Mouse (Mus musculus) thymus, adult 2 months (tissue): Measurements from ENCODE around the gene Cad. TPM values are rescaled to one million over a fixed set of nuclear protein-coding genes. Genes with fewer than 3 reads are reported as not detected.
"Not testable (repeated sequence)": the region's sequence is repeated elsewhere in the genome, so short reads cannot be mapped to it uniquely, and the experiment has no call there.

Source experiments
- DNase-seq: peaks from one replicate; pipeline ENCODE4 v3.0.0; 2021
- H3K27ac ChIP-seq: fragments of 200-500 bp; 2 replicates; pipeline ENCODE4 v1.5.1; 2012; ENCODE audit warnings: low read length, control low read depth; ENCODE audit not compliant: control insufficient read depth, insufficient read depth
- H3K27me3 ChIP-seq: fragments of 200-500 bp; 2 replicates; pipeline ENCODE4 v1.6.1; 2012; ENCODE audit warnings: mild to moderate bottlenecking, low read length, moderate library complexity, mixed read lengths; ENCODE audit not compliant: control insufficient read depth, insufficient read depth
- H3K36me3 ChIP-seq: fragments of 200-500 bp; 2 replicates; pipeline ENCODE4 v1.6.1; 2012; ENCODE audit warnings: mild to moderate bottlenecking, low read length, moderate library complexity; ENCODE audit not compliant: control insufficient read depth, insufficient read depth
- H3K4me1 ChIP-seq: fragments of 200-500 bp; replicated peaks from 2 replicates; pipeline ENCODE4 v1.6.1; 2012; ENCODE audit warnings: low read length; ENCODE audit not compliant: control insufficient read depth, insufficient read depth
- H3K4me3 ChIP-seq: fragments of 200-500 bp; 2 replicates; pipeline ENCODE4 v1.5.1; 2012; ENCODE audit warnings: mild to moderate bottlenecking, low read length, control low read depth, moderate library complexity; ENCODE audit not compliant: control insufficient read depth, insufficient read depth
- CTCF ChIP-seq: fragments of 200-500 bp; IDR thresholded peaks from 2 replicates; pipeline ENCODE4 v1.5.1; 2012; ENCODE audit warnings: mild to moderate bottlenecking, control low read depth, low read length, moderate library complexity, borderline replicate concordance; ENCODE audit not compliant: control insufficient read depth, poor library complexity, insufficient read depth; ENCODE audit errors: extremely low read depth
- POLR2A ChIP-seq: fragments of 200-500 bp; IDR thresholded peaks from 2 replicates; pipeline ENCODE4 v1.6.1; 2012; ENCODE audit warnings: mild to moderate bottlenecking, low read length, control low read depth, moderate library complexity; ENCODE audit not compliant: control insufficient read depth, poor library complexity, insufficient read depth; ENCODE audit errors: extremely low read depth
- WGBS: fragments of 180-500 bp; shearing (Covaris S2); methylation state at CpG from one replicate; pipeline ENCODE4 v1.1.7; 2018; 5-methylcytosine and 5-hydroxymethylcytosine counted together
- polyA plus RNA-seq: library from polyadenylated mRNA; depleted of rRNA; stranded (reverse); fragments of >200 nt; gene quantifications from 2 replicates; pipeline ENCODE4 v1.2.3, GENCODE M21; 2012

Gene Cad
- polyA plus RNA-seq, 1 experiment: 59.8 TPM

DNA sequence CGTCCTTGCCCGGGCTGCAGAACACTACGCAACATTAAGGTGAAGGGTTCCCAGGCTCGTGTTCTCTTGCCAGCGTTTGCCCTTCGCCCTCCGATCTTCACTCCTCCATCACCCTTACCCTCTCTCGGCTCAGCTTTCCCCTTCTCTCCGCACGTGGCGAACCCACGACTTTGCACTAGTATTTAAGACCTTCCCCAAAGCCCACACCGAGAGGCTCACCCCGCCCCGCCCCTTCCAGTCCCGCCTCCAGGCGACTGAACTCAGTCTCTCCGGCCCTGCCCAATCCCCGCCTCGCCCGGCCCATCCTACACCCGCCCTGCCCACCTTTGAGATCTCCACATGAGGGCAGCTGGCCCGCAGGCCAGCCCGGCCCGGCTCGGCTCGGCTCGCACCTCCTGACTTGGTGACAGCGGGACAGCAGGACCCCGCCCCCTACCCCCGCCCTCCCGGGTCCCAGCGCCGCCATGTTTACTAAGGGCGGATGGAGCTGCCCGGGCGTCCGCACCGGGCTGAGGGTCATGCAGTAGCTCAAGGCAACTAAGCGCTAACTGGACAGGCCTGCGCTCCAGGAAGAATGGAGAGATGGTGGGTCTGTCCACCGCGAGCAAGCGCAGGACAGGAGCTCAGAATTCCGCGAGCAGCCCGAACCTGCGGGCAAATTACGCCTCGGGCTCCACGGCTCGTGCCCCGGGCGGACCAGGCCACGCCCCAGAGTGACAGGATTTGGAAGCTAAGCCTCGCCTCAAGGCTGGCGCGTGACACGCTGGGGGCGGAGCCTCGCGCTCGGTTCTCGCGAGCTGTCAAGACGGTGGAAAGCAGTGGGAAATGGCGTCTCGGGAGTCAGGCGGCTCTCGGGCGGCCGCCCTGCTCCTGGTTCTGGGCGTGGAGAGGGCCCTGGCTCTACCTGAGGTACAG, 6.5 kb upstream of the Cad start, which contains the start of gene Atraid:
Gene Atraid (plus strand): TSS at position 465 of the 915 bp plus-strand sequence.
- DNase-seq: peak; percentile 98
- under 1% methylated on average over 73 of the region's 73 CpGs for WGBS
- no peaks in the 10 kb centered on the region for H3K36me3 ChIP-seq
- peak within 1 kb of the TSS; percentile 63 for H3K4me3 ChIP-seq
- no peaks in the 10 kb centered on the region for H3K27me3 ChIP-seq
- peak within 1 kb of the TSS; percentile 53 for H3K27ac ChIP-seq
- TF ChIP-seq CTCF: peak; percentile 28; the same call in 1 of the 2 replicates
- TF ChIP-seq POLR2A: peak; percentile 95
- H3K4me1 ChIP-seq: peaks cover 4% of the 10 kb centered on the region

DNA sequence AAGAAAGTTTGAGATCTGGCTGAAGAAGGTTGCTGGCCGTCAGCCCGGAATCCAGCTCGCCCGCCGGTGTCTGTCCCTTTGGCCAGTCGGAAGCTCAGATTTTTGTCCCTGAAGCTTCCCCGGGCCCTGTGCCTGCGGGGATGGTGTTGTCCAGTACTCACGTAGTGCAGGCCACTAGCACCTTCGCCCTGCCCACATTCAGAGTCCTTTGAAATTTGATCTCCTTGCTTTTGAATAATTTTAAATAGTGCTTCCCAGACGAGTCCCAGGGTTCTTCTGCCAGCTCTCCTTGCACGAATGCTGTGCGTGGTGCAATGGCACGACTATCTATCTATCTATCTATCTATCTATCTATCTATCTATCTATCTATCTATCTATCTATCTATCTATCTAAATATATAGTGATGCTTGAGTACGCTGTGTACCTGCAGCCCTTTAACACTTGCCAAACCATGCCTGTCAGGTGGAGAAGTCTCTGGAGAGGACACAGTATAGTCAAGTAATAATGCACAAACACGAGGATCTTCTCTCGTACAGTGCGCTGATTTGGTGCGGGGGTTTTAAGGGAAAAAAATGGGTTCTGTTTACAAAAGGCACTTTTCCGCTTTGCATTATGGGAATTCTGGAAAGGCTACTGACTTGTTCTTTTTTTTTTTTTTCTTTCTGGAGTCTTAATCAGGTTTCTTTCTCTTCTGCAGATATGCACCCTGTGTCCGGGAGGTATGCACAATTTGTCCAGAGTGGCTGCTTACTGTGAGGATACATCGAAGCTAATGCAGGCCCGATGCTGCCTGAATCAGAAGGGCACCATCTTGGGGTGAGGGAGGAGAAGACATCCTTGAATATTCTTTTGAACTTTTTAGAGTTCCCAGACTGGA, 5.6 kb upstream of the Cad start, which contains the start of gene Slc5a6:
Gene Slc5a6 (minus strand): TSS at position 162 of the 879 bp plus-strand sequence.
- peak; percentile 60 for DNase-seq
- H3K36me3 ChIP-seq: no peaks in the 10 kb centered on the region
- H3K27ac ChIP-seq: peak within 1 kb of the TSS; percentile 53
- TF ChIP-seq POLR2A (no peak), CTCF (no peak)
- peak within 1 kb of the TSS; percentile 63 for H3K4me3 ChIP-seq
- H3K4me1 ChIP-seq: peaks cover 4% of the 10 kb centered on the region
- H3K27me3 ChIP-seq: no peaks in the 10 kb centered on the region
- 2% methylated on average over 23 of the region's 23 CpGs for WGBS

DNA sequence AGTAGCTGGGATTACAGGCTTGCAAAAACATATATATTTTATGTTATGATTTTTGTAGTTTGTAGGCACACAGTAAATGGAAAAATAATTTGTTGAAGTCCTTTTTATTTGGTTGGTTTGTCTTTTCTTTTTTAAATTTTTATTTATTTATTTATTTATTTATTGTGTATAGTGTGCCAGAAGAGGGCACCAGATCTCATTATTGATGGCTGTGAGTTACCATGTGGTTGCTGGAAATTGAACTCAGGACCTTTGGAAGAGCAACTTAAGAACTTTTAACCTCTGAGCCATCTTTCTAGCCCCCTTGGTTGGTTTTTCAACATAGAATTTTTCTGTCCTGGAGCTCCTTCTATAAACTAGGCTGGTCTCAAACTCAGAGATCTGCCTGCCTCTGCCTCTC, 4.2 kb upstream of the Cad start:
- TF ChIP-seq POLR2A (no peak), CTCF (no peak)
- no peak for DNase-seq
- H3K27ac ChIP-seq: no peak overlapping the region
- H3K4me1 ChIP-seq: peaks cover 13% of the 10 kb centered on the region
- no peak overlapping the region for H3K4me3 ChIP-seq
- no peaks in the 10 kb centered on the region for H3K36me3 ChIP-seq
- no peaks in the 10 kb centered on the region for H3K27me3 ChIP-seq

DNA sequence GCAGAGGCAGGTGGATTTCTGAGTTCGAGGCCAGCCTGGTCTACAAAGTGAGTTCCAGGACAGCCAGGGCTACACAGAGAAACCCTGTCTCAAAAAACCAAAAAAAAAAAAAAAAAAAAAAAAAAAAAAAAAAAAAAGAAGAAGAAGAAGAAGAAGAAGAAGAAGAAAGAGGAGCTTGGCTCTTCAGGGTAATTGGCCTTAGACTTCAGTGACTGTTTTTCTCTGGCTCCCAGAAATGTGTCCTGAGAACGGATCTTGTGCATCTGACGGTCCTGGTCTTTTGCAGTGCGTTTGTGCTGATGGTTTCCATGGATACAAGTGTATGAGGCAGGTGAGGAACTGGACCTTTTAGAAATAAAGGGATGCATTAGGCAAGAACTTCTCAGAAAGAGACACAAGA, 852 bp upstream of the Cad start:
- peaks cover 11% of the 10 kb centered on the region for H3K4me1 ChIP-seq
- H3K27me3 ChIP-seq, H3K27ac ChIP-seq, H3K36me3 ChIP-seq, DNase-seq, H3K4me3 ChIP-seq: not testable (repeated sequence)
- 93% methylated on average over 4 of the region's 4 CpGs for WGBS

DNA sequence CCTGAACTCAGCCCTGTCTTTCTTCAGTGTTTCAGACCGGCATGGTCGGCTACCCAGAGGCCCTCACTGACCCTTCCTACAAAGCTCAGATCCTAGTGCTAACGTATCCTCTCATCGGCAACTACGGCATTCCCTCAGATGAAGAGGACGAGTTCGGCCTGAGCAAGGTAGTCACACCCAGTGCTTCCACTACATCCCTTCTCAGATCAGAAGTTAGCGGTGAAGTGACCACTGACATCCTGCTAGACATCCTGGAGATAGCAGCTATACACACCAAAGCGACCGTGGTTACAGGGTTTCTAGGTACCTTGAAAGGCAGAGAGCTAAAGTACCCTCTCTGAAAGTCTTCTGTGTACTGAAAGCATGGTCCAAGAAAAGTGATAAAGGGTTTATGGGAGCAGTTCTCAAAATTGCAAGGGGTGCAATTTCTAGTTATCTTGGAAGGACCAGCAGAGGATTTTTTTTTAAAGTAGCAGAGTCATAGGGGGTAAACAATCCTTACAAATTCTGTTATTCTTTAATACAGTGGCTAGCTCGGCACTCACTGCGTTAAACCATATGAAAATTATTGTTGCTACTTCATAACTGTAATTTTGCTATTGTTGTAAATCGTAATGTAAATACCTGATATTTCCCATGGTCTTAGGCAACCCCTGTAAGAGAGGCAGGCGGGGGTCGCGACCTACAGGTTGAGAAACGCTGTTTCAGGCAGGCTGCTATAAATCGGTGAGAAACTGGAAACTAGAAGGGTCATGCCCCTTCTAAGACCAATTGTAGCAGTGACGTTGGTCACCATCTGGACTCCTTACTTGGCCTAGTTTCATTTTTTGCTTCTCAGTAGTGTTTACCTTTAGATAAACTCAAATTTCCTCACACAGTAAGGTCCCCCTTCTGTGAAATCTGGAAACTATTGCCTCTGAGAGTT, 898 bp downstream of the Cad start:
- 40% methylated on average over 19 of the region's 19 CpGs for WGBS
- Histone ChIP-seq H3K27me3 (no peaks in the 10 kb centered on the region), H3K36me3 (no peaks in the 10 kb centered on the region), H3K4me1 (peaks cover 11% of the 10 kb centered on the region), H3K4me3 (peak overlapping the region; percentile 73), H3K27ac (no peak overlapping the region)
- no peak for DNase-seq
- TF ChIP-seq CTCF (no peak), POLR2A (no peak)

DNA sequence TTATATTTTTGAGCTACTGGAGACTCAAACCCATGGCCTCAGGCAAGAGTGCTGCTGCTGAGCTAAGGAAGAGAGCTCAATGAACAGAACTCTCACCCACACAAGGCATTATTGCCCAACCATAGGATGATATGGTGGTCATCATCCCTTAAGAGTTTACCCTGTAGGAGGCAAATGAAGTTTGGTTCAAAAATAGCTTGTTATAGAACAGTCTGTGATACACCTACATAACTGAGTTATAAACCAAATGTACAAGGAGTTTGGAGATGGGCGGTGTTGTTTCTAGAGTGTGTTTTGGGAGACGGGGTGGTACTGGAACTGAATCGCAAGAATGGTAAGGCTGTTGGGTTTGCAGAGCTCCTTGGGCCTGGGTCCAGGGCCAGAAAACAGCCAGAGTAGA, 15.2 kb downstream of the Cad start:
- no peak for DNase-seq
- H3K27ac ChIP-seq: no peak overlapping the region
- 99% methylated on average over 3 of the region's 3 CpGs for WGBS
- H3K4me1 ChIP-seq: no peaks in the 10 kb centered on the region
- H3K4me3 ChIP-seq: no peak overlapping the region
- no peaks in the 10 kb centered on the region for H3K27me3 ChIP-seq
- TF ChIP-seq POLR2A (no peak), CTCF (no peak)
- peaks cover 11% of the 10 kb centered on the region for H3K36me3 ChIP-seq
